ENCODE assay signal across 20 mouse cellular contexts in the genomic region with DNA sequence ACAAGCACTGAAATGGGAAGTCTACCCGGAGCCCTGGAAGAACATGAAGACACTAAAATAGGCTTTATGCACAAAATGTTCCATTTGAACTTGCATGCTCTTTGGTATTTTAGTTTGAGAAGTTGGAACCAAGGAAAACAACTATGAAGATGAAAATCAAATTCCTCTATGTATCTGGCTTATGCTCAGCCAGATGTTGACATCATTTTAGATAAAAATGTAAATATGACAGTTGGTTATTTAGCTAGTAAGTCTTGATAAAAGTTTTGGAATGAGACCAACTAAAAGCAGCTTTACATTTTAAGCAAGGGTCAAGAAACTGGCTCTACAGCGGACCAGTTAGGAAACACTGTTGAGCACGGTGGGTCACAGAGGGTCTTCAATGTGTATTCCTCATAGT. TPM values are rescaled to one million over a fixed set of nuclear protein-coding genes. Genes with fewer than 3 reads are reported as not detected.
DNase-seq lines count a peak whose midpoint lies in the region; ATAC-seq lines count a peak whose summit lies in the region.
"Had no signal": no experiment of that assay in that cellular context is flagged by ENCODE, and none has a peak within 500 bp of the region (broad histone marks: within the 10 kb centered on the region; RNA-seq: fewer than 3 reads in every experiment).

No protein-coding gene starts in this region.

- H3K4me3 ChIP-seq in kidney, embryonic 15.5 days (replicated peaks), result no peak overlapping the region
- H3K4me3 ChIP-seq in megakaryocyte, embryonic 14.5 days (replicated peaks), result peak overlapping the region; percentile 84
- 0 out of 2 replicates have a peak overlapping the region, but pooled peaks have one; percentile 3 for H3K4me3 ChIP-seq in liver, embryonic 13.5 days (replicated peaks)
- H3K4me3 ChIP-seq: embryonic facial prominence, embryonic 12.5 days; forebrain, embryonic 10.5 days; hindbrain, embryonic 15.5 days; midbrain, embryonic 13.5 days had no signal

- no peak for DNase-seq in kidney, postnatal 4 days
- DNase-seq in liver, embryonic 13.5 days, result no peak
- DNase-seq in yolk sac, embryonic 10.5 days (ENCODE audit: low spot score), result no peak
- DNase-seq: adrenal gland, postnatal 14 days; cerebellum, adult 2 months; gastrocnemius, adult 2 months; heart, postnatal 14 days; lung, postnatal 4 days; right cerebral cortex, postnatal 25 days; thymus, postnatal 4 days had no signal

- no peak for ATAC-seq in kidney, embryonic 15.5 days (replicated peaks; ENCODE audit: low FRiP score)
- no peak for ATAC-seq in megakaryocyte, adult 5-6 weeks (ENCODE audit: poor library complexity, severe bottlenecking)
- no peak for ATAC-seq in liver, embryonic 13.5 days (ENCODE audit: low read depth)
- no peak for ATAC-seq in erythroid progenitor cell, adult 5-6 weeks (replicated peaks; ENCODE audit: low FRiP score, poor library complexity, severe bottlenecking)
- ATAC-seq: activated CD4-positive, CD25-positive, alpha-beta regulatory T cell, adult 4 months; midbrain, embryonic 13.5 days; Patski had no signal

- H3K36me3 ChIP-seq in kidney, embryonic 15.5 days, result peaks cover 9% of the 10 kb centered on the region; the same call in 1 of the 2 replicates
- peaks cover 62% of the 10 kb centered on the region for H3K36me3 ChIP-seq in megakaryocyte, embryonic 14.5 days (replicated peaks; ENCODE audit: low read length)
- peaks cover 33% of the 10 kb centered on the region for H3K36me3 ChIP-seq in liver, embryonic 13.5 days
- H3K36me3 ChIP-seq: embryonic facial prominence, embryonic 12.5 days; hindbrain, embryonic 15.5 days; midbrain, embryonic 13.5 days had no signal

- H3K27ac ChIP-seq in kidney, embryonic 15.5 days, result 0 out of 2 replicates have a peak overlapping the region, but pooled peaks have one; percentile 1
- H3K27ac ChIP-seq in liver, embryonic 13.5 days, result peak overlapping the region; percentile 99
- H3K27ac ChIP-seq: embryonic facial prominence, embryonic 12.5 days; forebrain, embryonic 10.5 days; hindbrain, embryonic 15.5 days; midbrain, embryonic 13.5 days had no signal

- no peak overlapping the region for H3K9ac ChIP-seq in kidney, embryonic 15.5 days
- peak overlapping the region; percentile 97; the same call in 1 of the 2 replicates for H3K9ac ChIP-seq in liver, embryonic 13.5 days
- H3K9ac ChIP-seq: embryonic facial prominence, embryonic 12.5 days; hindbrain, embryonic 15.5 days; midbrain, embryonic 13.5 days had no signal

- peaks cover 32% of the 10 kb centered on the region for H3K4me1 ChIP-seq in kidney, embryonic 15.5 days
- H3K4me1 ChIP-seq in megakaryocyte, embryonic 14.5 days, result peaks cover 84% of the 10 kb centered on the region
- peaks cover 93% of the 10 kb centered on the region for H3K4me1 ChIP-seq in liver, embryonic 13.5 days (replicated peaks)

- H3K9me3 ChIP-seq in kidney, embryonic 15.5 days (replicated peaks), result no peaks in the 10 kb centered on the region
- H3K9me3 ChIP-seq in megakaryocyte, embryonic 14.5 days, result no peaks in the 10 kb centered on the region
- H3K9me3 ChIP-seq in liver, embryonic 13.5 days (replicated peaks), result no peaks in the 10 kb centered on the region
- H3K9me3 ChIP-seq: embryonic facial prominence, embryonic 12.5 days; forebrain, embryonic 10.5 days; hindbrain, embryonic 15.5 days; midbrain, embryonic 13.5 days had no signal

- 74% methylated on average over 3 of the region's 3 CpGs for WGBS in kidney, embryonic 15.5 days
- 66% methylated on average over 3 of the region's 3 CpGs for WGBS in liver, embryonic 13.5 days (ENCODE audit: insufficient replicate concordance)

- H3K4me2 ChIP-seq in kidney, embryonic 15.5 days, result no peak overlapping the region
- H3K4me2 ChIP-seq in liver, embryonic 13.5 days, result peak overlapping the region; percentile 79
- H3K4me2 ChIP-seq: embryonic facial prominence, embryonic 12.5 days; hindbrain, embryonic 15.5 days; midbrain, embryonic 13.5 days had no signal

- H3K27me3 ChIP-seq in kidney, embryonic 15.5 days, result no peaks in the 10 kb centered on the region
- no peaks in the 10 kb centered on the region for H3K27me3 ChIP-seq in megakaryocyte, embryonic 14.5 days (replicated peaks)
- H3K27me3 ChIP-seq in liver, embryonic 13.5 days, result no peaks in the 10 kb centered on the region
- H3K27me3 ChIP-seq: embryonic facial prominence, embryonic 12.5 days; hindbrain, embryonic 15.5 days; midbrain, embryonic 13.5 days; Patski had no signal

RNA-seq across cellular contexts. Expression of a gene that starts 4.9 kb away (rescaled TPM):
- polyA plus RNA-seq in kidney, embryonic 15.5 days (2015; fragmentation: Nextera tagmentation; extraction: Ambion mirVana), result 24.4 and 26.4 TPM in 2 replicates
- polyA plus RNA-seq in megakaryocyte, embryonic 14.5 days (2012; ENCODE audit: insufficient read depth, low replicate concordance), result 3.2 TPM in 1 of 2 replicates, not detected in the other
- 78.2 and 82.1 TPM in 2 replicates for total RNA-seq in megakaryocyte, adult 5-6 weeks (2015)
- total RNA-seq in megakaryocyte, adult 5-6 weeks (2017), result 141 and 154 TPM in 2 replicates
- 30.9 and 38.0 TPM in 2 replicates for polyA plus RNA-seq in liver, embryonic 13.5 days (2015; fragmentation: Nextera tagmentation; extraction: Ambion mirVana)
- total RNA-seq in erythroid progenitor cell, adult 5-6 weeks (2015; ENCODE audit: low replicate concordance), result 98.7 and 104 TPM in 2 replicates
- 113 and 121 TPM in 2 replicates for total RNA-seq in erythroid progenitor cell, adult 5-6 weeks (2017; ENCODE audit: low replicate concordance)

RNA-seq across cellular contexts. Expression of a gene that starts 31.3 kb away (rescaled TPM):
- 708 and 821 TPM in 2 replicates for polyA plus RNA-seq in kidney, embryonic 15.5 days (2015; fragmentation: Nextera tagmentation; extraction: Ambion mirVana)
- 23.8 and 219 TPM in 2 replicates for polyA plus RNA-seq in megakaryocyte, embryonic 14.5 days (2012; ENCODE audit: insufficient read depth, low replicate concordance)
- total RNA-seq in megakaryocyte, adult 5-6 weeks (2015), result 368 and 391 TPM in 2 replicates
- 149 and 154 TPM in 2 replicates for total RNA-seq in megakaryocyte, adult 5-6 weeks (2017)
- 702 and 803 TPM in 2 replicates for polyA plus RNA-seq in liver, embryonic 13.5 days (2015; fragmentation: Nextera tagmentation; extraction: Ambion mirVana)
- total RNA-seq in erythroid progenitor cell, adult 5-6 weeks (2015; ENCODE audit: low replicate concordance), result 98.9 and 165 TPM in 2 replicates
- total RNA-seq in erythroid progenitor cell, adult 5-6 weeks (2017; ENCODE audit: low replicate concordance), result 37.9 and 53.8 TPM in 2 replicates
